Mouse (Mus musculus): Measurements from ENCODE around the gene Fam160b1. TPM values are rescaled to one million over a fixed set of nuclear protein-coding genes. Genes with fewer than 3 reads are reported as not detected.

Fam160b1 gene
- polyA plus RNA-seq, 1 experiment from 2014 or later = 17.7 TPM

DNA sequence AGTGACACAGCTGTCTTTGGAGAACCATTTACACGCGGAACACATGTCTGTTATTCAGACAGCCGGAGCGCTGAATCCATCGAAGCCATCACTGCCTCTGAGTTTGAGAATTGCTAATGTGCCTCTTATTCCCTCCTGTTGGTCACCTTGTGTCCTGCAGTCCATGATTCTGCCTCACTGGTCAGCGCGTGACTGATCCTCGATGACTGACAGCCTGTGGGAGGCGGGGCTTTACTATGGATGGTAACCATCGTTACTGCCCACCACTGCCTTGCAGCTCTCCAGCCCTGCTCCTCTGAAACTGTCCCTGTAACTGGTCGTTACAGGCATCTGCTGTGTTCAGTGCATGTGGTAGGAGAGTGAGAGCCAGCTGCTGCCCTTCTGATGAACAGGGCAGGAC is 15.3 kb downstream of the Fam160b1 start:
- H3K9me3 ChIP-seq = no peaks in the 10 kb centered on the region
- H3K4me2 ChIP-seq (replicated peaks) = no peak overlapping the region
- 90% methylated on average over 11 of the region's 11 CpGs for WGBS
- no peak overlapping the region for H3K4me3 ChIP-seq
- no peaks in the 10 kb centered on the region for H3K27me3 ChIP-seq
- no peak for ATAC-seq (ENCODE audit: low FRiP score, low read depth)
- H3K27ac ChIP-seq (replicated peaks) = no peak overlapping the region
- H3K36me3 ChIP-seq = peaks cover 96% of the 10 kb centered on the region
- no peaks in the 10 kb centered on the region for H3K4me1 ChIP-seq
- no peak overlapping the region for H3K9ac ChIP-seq (replicated peaks)

DNA sequence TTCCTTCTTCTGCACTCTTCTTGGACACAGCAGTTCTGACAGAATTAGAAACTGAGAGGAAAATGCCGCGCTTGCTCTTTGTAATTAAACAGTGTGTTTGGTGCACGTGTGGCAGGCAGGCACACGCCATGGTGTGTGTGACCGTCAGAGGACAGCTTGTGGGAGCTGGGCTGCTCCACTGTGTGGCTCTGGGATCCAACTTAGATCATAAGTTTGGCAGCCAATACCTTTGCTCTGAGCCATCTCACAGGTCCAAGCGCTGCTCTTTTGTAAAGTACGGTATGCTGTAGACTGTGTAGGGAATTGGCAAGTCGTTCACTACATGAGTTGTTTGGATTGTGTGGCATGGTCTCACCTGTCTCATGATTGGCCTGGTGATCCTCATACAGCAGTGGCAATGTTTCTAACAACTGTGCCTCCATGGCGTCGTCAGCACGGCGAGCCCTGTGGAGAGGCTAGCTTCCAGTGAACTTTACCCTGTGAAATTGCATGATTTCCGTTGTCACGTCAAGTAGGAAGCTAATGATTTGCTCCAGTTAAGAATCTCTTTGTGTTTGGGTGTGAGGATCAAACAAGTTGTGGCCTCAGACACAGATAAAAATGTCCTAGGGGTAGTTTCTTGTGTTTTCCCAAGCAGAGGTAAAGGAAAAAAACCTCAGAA is 16.7 kb downstream of the Fam160b1 start:
- H3K27me3 ChIP-seq = no peaks in the 10 kb centered on the region
- 96% methylated on average over 14 of the region's 14 CpGs for WGBS
- no peak overlapping the region for H3K9ac ChIP-seq (replicated peaks)
- H3K36me3 ChIP-seq = peaks cover 94% of the 10 kb centered on the region
- H3K4me2 ChIP-seq (replicated peaks) = no peak overlapping the region
- H3K27ac ChIP-seq (replicated peaks) = no peak overlapping the region
- ATAC-seq (ENCODE audit: low FRiP score, low read depth) = no peak
- no peaks in the 10 kb centered on the region for H3K4me1 ChIP-seq
- no peak overlapping the region for H3K4me3 ChIP-seq
- H3K9me3 ChIP-seq = no peaks in the 10 kb centered on the region

DNA sequence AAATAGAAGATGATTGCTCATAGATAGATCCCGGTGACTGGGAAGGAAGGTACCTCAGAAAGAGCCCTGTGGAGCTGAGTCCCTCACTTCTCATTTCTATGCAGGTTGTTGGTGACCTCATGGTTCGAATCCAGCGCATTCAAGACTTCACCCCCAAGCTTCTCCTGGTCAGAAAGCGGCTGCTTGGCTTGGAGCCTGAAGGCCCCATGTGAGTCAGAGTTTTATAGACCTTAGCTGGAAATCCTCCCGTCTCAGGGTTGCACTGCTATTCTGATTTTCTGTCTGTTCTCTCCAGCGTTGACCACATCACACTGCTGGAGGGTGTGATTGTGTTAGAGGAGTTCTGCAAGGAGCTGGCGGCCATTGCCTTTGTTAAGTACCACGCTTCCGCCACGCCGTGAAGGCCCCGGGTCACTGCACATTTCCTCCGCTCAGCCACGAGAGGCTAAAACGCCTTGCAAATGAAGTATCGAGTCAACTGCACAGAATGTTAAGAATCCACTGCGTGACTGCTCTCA is 25.8 kb downstream of the Fam160b1 start:
- Histone ChIP-seq H3K4me1 (no peaks in the 10 kb centered on the region), H3K9ac (replicated peaks) (no peak overlapping the region), H3K36me3 (peaks cover 91% of the 10 kb centered on the region), H3K27ac (replicated peaks) (no peak overlapping the region), H3K4me3 (no peak overlapping the region), H3K4me2 (replicated peaks) (no peak overlapping the region), H3K9me3 (no peaks in the 10 kb centered on the region), H3K27me3 (no peaks in the 10 kb centered on the region)
- 89% methylated on average over 17 of the region's 17 CpGs for WGBS
- ATAC-seq (ENCODE audit: low FRiP score, low read depth) = no peak

DNA sequence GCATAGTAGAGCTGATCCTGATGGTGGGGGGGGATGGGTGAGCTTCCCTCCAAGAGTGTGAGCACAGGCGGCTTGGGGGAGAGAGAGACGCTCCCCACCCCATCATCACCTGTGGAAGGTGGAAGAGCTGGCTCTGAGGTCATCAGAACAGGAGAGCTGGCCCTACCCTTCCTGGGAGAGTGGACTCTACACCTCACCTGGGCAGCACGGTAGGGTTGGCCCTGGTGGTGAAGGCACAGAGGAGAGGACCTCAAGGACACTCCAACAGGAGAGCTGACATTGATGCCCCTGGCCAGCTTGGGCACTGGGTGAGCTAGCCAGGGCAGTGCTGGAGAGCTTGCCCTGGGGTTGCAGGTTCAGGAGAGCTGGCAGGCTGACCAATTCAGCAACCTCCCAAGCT is 31.1 kb downstream of the Fam160b1 start:
- Histone ChIP-seq H3K27me3 (no peaks in the 10 kb centered on the region), H3K9ac (replicated peaks) (no peak overlapping the region), H3K4me3 (no peak overlapping the region), H3K36me3 (peaks cover 43% of the 10 kb centered on the region), H3K4me1 (no peaks in the 10 kb centered on the region), H3K27ac (replicated peaks) (no peak overlapping the region), H3K9me3 (no peaks in the 10 kb centered on the region), H3K4me2 (replicated peaks) (no peak overlapping the region)
- WGBS = 96% methylated on average over 3 of the region's 3 CpGs
- ATAC-seq (ENCODE audit: low FRiP score, low read depth) = no peak

DNA sequence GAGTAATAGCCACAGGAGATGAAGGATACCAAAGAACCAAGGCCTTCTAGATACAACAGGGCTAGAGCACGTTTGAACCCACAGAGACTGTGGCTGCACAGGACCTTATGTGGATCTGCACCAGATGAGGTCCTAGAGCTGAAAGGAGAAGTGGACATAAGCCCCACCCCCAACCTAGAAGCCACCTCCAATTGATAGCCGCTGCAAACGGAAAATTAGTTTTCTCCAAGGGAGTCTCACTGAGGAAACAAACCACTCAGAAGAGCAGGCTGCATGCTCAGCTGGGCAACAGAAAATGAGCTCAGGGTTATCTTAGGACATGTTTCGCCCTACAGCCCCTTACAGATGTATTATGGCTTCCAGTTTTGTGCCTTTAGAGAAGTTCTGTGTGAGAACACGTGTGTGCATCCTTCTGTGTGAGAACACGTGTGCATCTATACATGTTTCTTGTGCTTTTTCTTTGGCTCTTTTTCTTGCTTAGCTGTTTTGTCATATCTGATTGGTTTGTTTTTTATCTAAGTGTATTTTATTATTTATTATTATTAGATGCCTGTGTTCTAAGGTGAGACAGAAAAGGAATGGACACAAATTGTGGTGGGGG is 33.0 kb downstream of the Fam160b1 start:
- ATAC-seq (ENCODE audit: low FRiP score, low read depth) = no peak
- no peak overlapping the region for H3K27ac ChIP-seq (replicated peaks)
- 80% methylated on average over 6 of the region's 6 CpGs for WGBS
- no peaks in the 10 kb centered on the region for H3K27me3 ChIP-seq
- H3K9ac ChIP-seq (replicated peaks) = no peak overlapping the region
- peaks cover 24% of the 10 kb centered on the region for H3K36me3 ChIP-seq
- no peaks in the 10 kb centered on the region for H3K9me3 ChIP-seq
- H3K4me3 ChIP-seq = no peak overlapping the region
- no peaks in the 10 kb centered on the region for H3K4me1 ChIP-seq
- no peak overlapping the region for H3K4me2 ChIP-seq (replicated peaks)

DNA sequence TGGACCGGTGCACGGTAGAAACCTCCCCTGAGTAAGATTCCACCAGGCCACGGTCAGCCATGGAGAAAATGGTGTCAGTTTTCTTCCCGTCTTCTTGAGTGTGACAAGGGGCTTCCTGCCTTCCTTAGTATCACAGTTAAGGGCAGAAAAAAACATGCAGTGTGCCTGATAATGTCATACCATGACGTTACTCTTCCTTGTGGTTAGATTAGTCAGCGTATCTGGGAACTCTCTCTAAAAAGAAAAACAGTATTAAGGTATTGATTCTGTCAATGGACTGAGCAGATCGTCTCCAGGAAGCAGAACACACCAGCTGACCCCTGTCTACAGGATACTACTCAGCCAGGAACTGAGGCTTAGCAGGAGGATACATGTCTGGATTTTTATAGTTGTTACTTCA is 36.1 kb downstream of the Fam160b1 start:
- Histone ChIP-seq H3K9ac (replicated peaks) (no peak overlapping the region), H3K9me3 (no peaks in the 10 kb centered on the region), H3K4me3 (no peak overlapping the region), H3K4me1 (no peaks in the 10 kb centered on the region), H3K4me2 (replicated peaks) (no peak overlapping the region), H3K27ac (replicated peaks) (no peak overlapping the region), H3K27me3 (no peaks in the 10 kb centered on the region), H3K36me3 (no peaks in the 10 kb centered on the region)
- ATAC-seq (ENCODE audit: low FRiP score, low read depth) = no peak
- WGBS = 81% methylated on average over 7 of the region's 7 CpGs

DNA sequence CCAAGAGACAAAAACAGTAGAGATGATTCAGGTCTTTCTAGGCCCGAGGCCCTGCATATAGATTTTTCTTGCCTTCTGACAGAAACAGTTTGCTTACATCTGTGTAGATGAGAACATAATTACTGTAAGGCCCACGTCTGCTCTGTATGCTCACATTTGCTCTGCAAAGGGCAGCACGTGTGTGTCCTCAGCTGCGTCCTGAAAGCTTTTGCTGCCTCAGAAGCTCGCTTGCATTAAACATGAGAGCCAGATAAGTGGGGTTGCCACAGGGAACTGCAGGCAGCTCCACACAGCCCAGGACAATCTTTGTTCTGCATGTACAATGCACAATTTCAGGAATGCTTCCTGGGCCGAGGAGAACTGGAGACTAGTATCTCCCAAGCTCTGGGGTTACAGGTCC is 41.9 kb downstream of the Fam160b1 start:
- ATAC-seq (ENCODE audit: low FRiP score, low read depth) = peak; percentile 58; the same call in 1 of the 2 replicates
- H3K27me3 ChIP-seq = no peaks in the 10 kb centered on the region
- WGBS = 55% methylated on average over 6 of the region's 6 CpGs
- H3K9me3 ChIP-seq = no peaks in the 10 kb centered on the region
- no peaks in the 10 kb centered on the region for H3K36me3 ChIP-seq
- peak overlapping the region; percentile 52; the same call in 1 of the 2 replicates for H3K27ac ChIP-seq (replicated peaks)
- peaks cover 2% of the 10 kb centered on the region; the same call in 1 of the 2 replicates for H3K4me1 ChIP-seq
- H3K4me3 ChIP-seq = no peak overlapping the region
- H3K4me2 ChIP-seq (replicated peaks) = no peak overlapping the region
- no peak overlapping the region for H3K9ac ChIP-seq (replicated peaks)

DNA sequence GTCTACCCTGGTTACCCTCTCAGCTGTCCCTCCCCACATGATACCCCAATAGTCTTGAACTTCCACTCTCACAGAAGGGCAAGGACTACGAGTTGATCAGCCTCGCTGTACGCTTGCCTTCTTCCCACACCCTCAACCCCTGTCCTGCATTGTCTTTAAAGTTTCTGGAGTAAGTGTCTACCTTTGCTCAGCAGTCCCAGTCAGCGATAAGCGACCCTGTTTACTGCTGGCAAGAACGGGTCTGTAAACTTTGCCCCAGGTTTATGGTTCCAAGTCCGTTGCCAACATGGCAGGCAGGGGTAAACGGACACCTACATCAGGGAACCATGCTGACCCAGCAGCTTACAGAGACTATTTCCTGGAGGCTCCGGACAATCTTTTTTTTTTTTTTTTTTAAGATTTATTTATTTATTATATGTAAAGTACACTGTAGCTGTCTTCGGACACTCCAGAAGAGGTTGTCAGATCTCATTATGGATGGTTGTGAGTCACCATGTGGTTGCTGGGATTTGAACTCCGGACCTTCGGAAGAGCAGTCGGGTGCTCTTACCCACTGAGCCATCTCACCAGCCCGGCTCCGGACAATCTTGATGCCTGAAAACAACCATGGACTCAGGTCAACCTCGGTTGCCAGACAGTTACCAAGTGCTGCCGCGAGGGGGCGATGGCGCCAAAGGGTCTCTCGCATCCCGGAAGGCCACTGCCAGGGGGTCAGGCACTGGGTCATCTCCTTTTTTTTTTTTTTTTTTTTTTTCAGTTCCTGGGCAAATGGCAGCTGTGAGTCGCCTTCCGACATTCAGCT is 43.4 kb downstream of the Fam160b1 start:
- no peaks in the 10 kb centered on the region for H3K36me3 ChIP-seq
- H3K4me3 ChIP-seq = no peak overlapping the region
- H3K27ac ChIP-seq (replicated peaks) = no peak overlapping the region

DNA sequence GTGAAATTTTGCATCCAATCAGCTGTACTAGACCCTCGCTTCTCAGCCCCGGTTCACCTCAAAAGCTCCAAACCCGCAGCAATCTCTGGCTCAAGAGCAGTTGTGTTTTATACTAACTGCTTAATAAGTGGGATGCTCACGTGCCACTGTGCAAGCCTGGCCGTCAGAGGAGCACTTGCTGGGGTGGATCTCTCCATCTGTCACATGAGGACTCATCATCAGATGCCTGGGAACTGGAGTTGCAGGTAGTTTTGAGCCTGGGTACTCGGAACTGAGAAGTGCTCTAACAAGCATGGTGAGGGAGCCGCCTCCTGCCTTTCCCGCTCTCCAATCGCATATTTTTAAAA is 44.0 kb downstream of the Fam160b1 start:
- no peaks in the 10 kb centered on the region for H3K36me3 ChIP-seq
- no peaks in the 10 kb centered on the region for H3K9me3 ChIP-seq
- H3K4me1 ChIP-seq = peaks cover 2% of the 10 kb centered on the region; the same call in 1 of the 2 replicates
- H3K27ac ChIP-seq (replicated peaks) = no peak overlapping the region
- 13% methylated on average over 9 of the region's 9 CpGs for WGBS
- H3K9ac ChIP-seq (replicated peaks) = no peak overlapping the region
- H3K4me3 ChIP-seq = 0 out of 2 replicates have a peak overlapping the region, but pooled peaks have one; percentile 10
- peak; percentile 27; the same call in 1 of the 2 replicates for ATAC-seq (ENCODE audit: low FRiP score, low read depth)
- no peaks in the 10 kb centered on the region for H3K27me3 ChIP-seq
- peak overlapping the region; percentile 31 for H3K4me2 ChIP-seq (replicated peaks)

More for the DNA sequence above, 43.4 kb downstream of the Fam160b1 start:
- Histone ChIP-seq H3K9ac (replicated peaks) (no peak overlapping the region), H3K4me2 (replicated peaks) (peak overlapping the region; percentile 31), H3K27me3 (no peaks in the 10 kb centered on the region), H3K4me1 (peaks cover 2% of the 10 kb centered on the region; the same call in 1 of the 2 replicates), H3K9me3 (no peaks in the 10 kb centered on the region)
- 14% methylated on average over 24 of the region's 24 CpGs for WGBS
- ATAC-seq (ENCODE audit: low FRiP score, low read depth) = peak; percentile 54; the same call in 1 of the 2 replicates

DNA sequence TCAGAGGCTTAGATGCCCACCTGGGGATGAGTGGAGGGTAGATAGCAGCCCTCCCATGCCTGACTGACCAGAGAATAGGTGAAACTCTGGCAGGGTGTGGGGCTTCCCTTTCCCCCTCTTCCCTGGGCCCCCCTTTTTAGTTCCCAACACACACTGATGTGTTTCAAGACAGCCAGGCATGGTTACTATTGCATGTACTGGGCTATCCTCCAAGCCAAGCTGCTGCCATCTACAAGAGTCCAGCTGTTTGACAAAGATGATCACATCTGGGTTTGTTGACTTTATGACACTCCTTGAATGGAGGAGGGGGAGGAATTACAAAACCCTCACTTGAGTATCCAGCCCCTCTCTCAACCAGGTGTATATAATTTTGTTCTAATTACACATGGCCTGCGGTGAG is 47.5 kb downstream of the Fam160b1 start:
- Histone ChIP-seq H3K9me3 (no peaks in the 10 kb centered on the region), H3K4me3 (no peak overlapping the region), H3K36me3 (no peaks in the 10 kb centered on the region), H3K4me1 (peaks cover 9% of the 10 kb centered on the region; the same call in 1 of the 2 replicates), H3K27ac (replicated peaks) (no peak overlapping the region), H3K9ac (replicated peaks) (no peak overlapping the region), H3K27me3 (0 out of 2 replicates have a peak, but pooled peaks cover 4% of the 10 kb centered on the region), H3K4me2 (replicated peaks) (no peak overlapping the region)
- no peak for ATAC-seq (ENCODE audit: low FRiP score, low read depth)
- 94% methylated on average over 1 of the region's 1 CpGs for WGBS

DNA sequence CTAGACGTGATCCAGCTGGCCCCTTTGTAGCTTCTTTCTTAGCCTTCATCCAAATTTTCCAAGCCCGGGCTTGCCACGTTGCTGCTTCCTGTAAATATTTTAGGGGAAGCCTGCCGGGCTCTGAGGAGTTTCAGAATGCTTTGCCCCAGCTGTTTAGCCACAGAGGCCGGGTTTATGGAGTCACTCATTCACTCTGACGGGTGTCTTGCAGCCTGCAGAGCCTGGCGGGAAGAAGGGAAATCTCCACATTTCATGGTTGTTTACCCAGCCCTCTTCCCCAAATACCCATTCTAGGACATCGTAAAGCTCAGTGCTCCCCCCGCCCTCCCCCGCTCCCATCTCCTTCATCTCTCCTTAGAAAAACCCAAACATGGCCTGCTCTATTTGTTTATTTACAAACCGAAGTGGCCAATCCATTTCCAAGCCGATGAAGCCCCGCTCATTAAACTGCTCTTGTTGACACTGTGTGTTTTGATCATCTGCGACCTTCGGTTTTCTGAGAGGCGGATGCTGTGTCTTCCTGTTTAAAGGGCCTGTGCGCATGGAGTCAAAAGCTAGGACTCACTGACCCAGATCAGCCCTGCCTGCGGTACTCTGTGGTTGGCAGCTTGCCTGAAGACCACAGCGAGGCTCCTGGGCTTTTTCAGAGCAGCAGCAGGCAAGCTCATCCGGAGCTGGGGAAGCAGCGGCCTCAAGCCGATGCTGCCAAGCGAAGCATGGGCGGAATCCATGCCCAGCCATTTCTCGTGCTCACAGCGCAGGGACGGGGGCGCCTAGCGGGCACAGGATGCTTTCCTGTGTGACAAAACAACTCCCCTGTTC is 51.1 kb downstream of the Fam160b1 start:
- 48% methylated on average over 29 of the region's 29 CpGs for WGBS
- ATAC-seq (ENCODE audit: low FRiP score, low read depth) = no peak
- no peaks in the 10 kb centered on the region for H3K9me3 ChIP-seq
- no peak overlapping the region for H3K9ac ChIP-seq (replicated peaks)
- 0 out of 2 replicates have a peak overlapping the region, but pooled peaks have one; percentile 25 for H3K27ac ChIP-seq (replicated peaks)
- H3K27me3 ChIP-seq = 0 out of 2 replicates have a peak, but pooled peaks cover 7% of the 10 kb centered on the region
- H3K36me3 ChIP-seq = no peaks in the 10 kb centered on the region
- H3K4me1 ChIP-seq = peaks cover 7% of the 10 kb centered on the region; the same call in 1 of the 2 replicates
- no peak overlapping the region for H3K4me3 ChIP-seq
- peak overlapping the region; percentile 13 for H3K4me2 ChIP-seq (replicated peaks)

Measured in midbrain, embryonic 12.5 days (tissue).